Mouse (Mus musculus) gastrocnemius, adult 2 months (tissue): ENCODE results near the gene Clic3. TPM values are rescaled to one million over a fixed set of nuclear protein-coding genes. Genes with fewer than 3 reads are reported as not detected.

ENCODE experiments used
- DNase-seq: peaks from one replicate; pipeline ENCODE4 v3.0.0; 2022
- H3K27ac ChIP-seq: fragments of 200-600 bp; 2 replicates; pipeline ENCODE4 v1.8.1; 2022; ENCODE audit warnings: mild to moderate bottlenecking
- H3K4me3 ChIP-seq: fragments of 200-600 bp; 2 replicates; pipeline ENCODE4 v1.8.1; 2022; ENCODE audit warnings: mild to moderate bottlenecking, moderate library complexity
- CTCF ChIP-seq: fragments of 200-600 bp; IDR thresholded peaks from 2 replicates; pipeline ENCODE4 v1.8.1; 2022; ENCODE audit warnings: antibody characterized with exemption, mild to moderate bottlenecking, moderate library complexity
- intact Hi-C: fragments of 180-260 bp; cut with DNase I; formaldehyde crosslinking; loops from one replicate; pipeline ENCODE4 v1.15.1; 2025
- microRNA-seq: library from miRNA; unstranded; fragments of <30 nt; microRNA quantifications from one replicate; pipeline ENCODE4 v1.2.0, GENCODE M21; 2021
- total RNA-seq, 2 experiments: library from RNA; stranded (reverse); gene quantifications; 2 replicates each; pipeline ENCODE4 v1.2.3; 2021

Clic3 gene
- total RNA-seq, 2 experiments from 2014 or later: 0.31 to 1.1 TPM

DNA sequence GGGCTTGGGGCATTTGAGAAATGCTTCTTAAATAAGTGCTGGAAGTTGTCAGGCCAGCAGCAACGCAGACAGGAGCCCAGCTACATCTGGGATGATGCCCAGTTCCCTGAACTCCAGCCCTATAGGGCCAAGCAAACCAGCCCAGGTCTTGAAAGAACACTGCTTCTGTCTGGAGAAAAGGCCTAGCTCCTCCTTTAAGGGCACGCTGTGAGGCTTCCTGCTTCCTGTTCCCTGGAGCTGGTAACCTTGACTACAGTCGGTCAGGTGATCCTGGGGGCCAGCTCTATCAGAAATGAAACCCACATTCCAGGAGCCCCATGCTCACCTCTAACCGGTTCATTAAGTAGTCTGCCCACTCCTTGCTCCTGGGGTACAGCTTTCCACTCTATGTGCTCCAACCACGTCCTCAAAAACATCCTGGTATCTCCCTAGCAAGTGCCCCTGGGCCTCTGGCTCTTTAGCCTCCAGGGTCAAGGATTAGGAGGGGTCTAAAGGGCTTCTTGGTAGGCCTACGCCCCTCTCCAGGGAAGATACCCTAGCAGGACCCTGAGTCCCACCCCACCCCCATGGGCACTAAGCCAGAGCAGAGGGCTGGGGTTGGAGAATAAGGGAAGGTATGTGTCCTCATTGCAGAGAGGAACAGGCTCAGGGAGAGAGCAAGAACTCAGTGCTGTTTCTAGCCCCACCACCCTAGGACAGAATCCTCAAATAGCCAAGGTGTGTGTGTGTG is 41.4 kb downstream of the Clic3 start:
- Histone ChIP-seq H3K27ac (no peak overlapping the region), H3K4me3 (no peak overlapping the region)
- TF ChIP-seq CTCF: no peak
- intact Hi-C loops: no loop called here
- DNase-seq: no peak

DNA sequence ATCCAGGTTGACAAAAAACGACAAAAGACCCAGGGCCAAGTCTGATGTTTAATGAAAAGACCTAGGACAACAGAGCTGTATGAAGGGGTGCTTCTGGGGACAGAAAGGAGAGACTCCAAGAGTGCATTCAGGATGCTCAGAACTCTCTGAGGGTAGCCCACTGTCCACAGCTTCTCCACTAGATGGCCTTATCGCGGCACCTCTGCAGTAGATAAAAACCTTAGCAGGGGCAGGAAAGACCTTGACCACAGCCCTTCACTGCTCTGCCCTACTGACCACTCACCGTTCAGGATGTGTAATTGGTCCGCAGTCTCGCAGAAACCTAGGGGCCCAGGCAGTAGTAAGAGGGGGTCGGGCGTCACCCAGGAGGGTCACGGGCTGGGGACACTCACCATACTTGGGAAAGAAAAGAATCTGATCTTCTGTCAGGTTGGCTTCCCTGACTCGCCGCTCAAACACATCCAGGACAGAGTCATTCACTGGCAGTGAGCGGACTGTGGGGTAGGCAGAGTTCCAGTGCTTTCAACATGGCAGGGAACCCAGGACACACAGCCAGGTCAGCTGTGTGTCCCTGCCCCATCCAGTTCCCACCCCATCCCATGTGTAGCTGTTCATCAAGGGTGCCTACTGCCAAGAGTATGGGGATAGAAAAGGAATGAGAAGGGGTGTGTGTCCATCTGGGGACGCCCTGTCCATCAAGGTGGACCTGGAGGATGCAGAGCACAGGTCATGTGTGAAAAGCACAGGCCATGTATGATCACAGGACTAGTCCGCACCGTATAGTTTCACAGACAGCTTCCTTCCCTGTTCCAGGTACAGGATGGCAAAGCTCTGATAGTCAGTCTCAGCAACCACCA is 42.2 kb downstream of the Clic3 start:
- no peak for DNase-seq
- intact Hi-C loops: no loop called here
- TF ChIP-seq CTCF: peak; percentile 31
- Histone ChIP-seq H3K4me3 (no peak overlapping the region), H3K27ac (no peak overlapping the region)

DNA sequence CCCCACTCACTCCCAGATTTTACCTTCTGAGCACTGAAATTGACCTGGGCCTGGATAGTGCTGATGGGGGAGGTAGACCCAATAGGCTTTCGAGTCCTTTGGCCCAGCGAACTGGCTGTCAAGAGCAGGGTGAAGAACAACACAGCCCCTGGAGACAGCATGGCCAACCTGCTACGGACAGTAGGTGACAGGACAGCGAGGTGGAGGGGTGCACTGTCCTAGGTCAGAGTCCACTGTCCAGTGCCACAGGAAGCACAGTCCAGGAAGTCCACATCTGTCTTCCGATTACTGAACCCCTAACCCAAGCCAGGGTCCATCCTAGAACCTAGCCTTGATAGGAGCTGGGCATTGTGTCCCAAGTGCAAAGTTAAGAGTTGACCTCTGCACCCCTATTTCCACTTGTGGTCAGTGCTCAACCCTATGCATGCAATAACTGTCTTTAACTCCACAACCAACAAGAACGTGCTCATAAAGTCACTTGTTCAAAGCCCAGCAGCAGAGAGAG is 43.5 kb downstream of the Clic3 start:
- DNase-seq: no peak
- TF ChIP-seq CTCF: no peak
- intact Hi-C loops: no loop called here
- peak overlapping the region; percentile 84 for H3K4me3 ChIP-seq
- H3K27ac ChIP-seq: peak overlapping the region; percentile 97

DNA sequence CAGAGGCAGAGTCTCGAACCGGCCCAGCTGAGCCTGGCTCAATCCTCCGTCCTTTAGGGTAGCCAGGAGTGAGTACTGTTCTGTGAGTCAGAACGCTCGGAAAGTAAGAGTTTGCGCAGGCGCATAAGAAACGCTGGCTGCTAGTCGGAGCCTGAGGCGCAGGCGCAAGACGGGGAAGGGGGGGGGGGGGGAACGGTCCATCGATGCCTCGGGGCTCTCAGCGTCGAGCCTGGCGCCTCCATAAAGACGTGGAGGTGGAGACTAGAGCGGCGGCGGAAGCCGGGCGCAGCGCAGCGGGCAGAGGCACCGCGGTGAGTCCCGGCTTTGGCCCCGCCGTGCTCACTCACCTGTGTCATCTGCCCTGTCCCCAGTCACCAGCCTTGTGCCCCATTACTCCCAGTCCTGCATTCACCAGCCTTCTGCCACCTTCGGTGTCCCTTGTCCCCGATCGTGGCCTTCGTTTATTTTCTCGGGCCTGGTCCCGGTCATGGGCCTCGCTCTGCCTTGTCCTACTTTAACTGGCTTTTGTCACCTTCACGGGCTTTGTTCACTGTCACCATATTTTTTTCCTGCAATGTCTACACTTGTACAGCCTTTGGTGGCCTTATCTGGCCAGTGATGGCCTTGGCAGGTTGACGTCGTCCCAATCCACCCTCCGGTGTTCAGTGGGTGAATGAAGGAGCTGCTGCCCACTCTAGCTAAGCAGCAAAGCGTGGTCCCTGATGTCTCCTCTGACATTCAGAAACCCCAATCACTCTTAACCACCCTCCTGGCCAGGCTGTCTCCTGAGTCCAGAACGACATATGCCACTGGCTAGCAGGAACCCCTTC is 44.2 kb downstream of the Clic3 start, which contains the start of gene Fbxw5:
TSS of gene Fbxw5 (plus strand) at position 175 of the 830 bp plus-strand sequence.
- H3K27ac ChIP-seq: peak within 1 kb of the TSS; percentile 97
- H3K4me3 ChIP-seq: peak within 1 kb of the TSS; percentile 84
- intact Hi-C loops: no loop called here
- TF ChIP-seq CTCF: peak; percentile 1; the same call in 1 of the 2 replicates
- peak; percentile 92 for DNase-seq

DNA sequence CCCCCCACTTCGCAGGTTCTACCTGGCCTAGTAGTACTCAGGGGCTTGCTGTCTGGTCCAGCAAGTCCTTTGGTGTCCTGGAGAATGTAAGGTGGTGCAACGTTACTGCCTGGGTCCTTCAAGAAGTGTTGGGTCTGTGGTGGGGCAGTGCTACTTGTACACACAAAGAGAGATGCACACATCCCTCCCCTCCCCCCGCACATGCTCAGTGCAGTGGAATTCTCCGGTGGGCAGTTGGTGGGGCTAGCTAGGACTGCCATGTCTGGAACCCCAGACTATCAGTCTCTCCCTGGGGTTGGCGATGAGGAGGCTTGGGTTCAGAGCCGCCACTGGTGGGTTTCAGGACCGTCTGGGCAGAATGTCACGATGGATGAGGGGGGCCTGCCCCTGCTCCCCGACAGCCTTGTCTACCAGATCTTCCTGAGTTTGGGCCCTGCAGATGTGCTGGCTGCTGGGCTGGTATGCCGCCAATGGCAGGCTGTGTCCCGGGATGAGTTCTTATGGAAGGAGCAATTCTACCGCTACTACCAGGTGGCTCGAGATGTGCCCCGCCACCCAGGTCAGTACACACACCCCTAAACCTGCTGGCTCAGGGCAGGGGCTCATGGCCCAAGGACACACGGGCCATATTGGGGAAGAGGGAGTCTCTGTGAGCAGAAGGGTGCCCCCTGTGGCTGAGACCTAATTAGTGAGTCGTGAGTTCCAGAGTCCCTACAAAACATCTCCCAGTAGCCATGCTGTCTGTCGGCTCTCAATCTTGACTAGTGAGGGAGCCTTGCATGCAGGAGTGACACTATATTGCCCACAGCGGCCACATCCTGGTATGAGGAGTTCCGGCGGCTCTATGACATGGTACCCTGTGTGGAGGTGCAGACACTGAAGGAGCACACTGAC is 45.2 kb downstream of the Clic3 start, which contains the start of gene C8g:
TSS of gene C8g (minus strand) at position 127 of the 894 bp plus-strand sequence.
- intact Hi-C loops: no loop called here
- DNase-seq: no peak
- peak within 1 kb of the TSS; percentile 84 for H3K4me3 ChIP-seq
- no peak for TF ChIP-seq CTCF
- peak within 1 kb of the TSS; percentile 97 for H3K27ac ChIP-seq

DNA sequence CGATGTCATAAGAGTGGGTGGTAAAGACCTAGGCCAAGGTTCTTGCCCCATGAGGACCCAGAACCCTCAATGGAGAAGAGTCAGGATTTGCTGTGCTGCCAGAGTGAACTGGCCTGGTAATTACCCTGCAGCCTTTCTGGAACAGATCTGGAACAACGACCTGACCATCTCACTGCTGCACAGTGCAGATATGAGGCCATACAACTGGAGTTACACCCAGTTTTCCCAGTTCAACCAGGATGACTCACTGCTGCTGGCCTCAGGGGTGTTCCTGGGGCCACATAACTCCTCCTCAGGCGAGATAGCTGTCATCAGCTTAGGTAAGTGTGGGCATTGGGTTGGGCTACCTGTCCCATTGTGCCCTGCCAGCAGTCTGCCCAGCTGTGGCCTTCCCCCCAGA is 46.1 kb downstream of the Clic3 start:
- Histone ChIP-seq H3K4me3 (no peak overlapping the region), H3K27ac (no peak overlapping the region)
- no peak for DNase-seq
- TF ChIP-seq CTCF: no peak
- intact Hi-C loops: no loop called here

DNA sequence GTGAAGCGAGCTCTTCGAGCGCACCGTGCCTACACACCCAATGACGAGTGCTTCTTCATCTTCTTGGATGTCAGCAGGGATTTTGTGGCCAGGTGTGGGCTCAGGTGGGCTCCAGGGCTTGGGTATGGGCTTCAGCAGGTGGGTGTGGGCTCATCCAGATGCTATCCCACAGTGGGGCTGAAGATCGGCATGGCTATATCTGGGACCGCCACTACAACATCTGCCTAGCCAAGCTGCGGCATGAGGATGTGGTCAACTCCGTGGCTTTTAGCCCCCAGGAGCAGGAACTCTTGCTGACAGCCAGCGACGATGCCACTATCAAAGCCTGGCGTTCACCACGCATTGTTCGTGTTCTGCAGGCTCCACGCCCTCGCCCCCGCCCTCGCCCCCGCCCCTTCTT is 47.9 kb downstream of the Clic3 start:
- Histone ChIP-seq H3K4me3 (no peak overlapping the region), H3K27ac (no peak overlapping the region)
- TF ChIP-seq CTCF: no peak
- no peak for DNase-seq
- intact Hi-C loops: no loop called here

DNA sequence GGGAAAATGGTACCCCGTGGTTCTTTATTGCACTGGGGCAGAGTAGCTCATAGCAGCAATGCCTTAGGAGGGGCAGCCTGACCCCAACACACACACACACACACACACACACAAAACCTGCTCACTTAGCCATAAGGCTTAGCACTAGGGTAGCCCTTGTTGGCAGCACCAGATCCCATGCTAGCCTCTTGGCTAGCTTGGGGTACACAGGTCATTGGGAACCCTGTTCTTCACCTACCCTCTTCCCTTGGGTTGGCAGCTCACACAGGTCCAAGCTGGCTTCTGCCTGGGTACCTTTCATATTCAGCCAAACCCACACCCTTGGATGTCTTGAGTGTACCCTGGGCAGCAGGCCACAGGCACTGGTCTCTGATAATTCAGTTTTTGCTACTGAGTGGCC is 48.4 kb downstream of the Clic3 start:
- Histone ChIP-seq H3K4me3 (no peak overlapping the region), H3K27ac (no peak overlapping the region)
- intact Hi-C loops: no loop called here
- no peak for TF ChIP-seq CTCF
- no peak for DNase-seq

DNA sequence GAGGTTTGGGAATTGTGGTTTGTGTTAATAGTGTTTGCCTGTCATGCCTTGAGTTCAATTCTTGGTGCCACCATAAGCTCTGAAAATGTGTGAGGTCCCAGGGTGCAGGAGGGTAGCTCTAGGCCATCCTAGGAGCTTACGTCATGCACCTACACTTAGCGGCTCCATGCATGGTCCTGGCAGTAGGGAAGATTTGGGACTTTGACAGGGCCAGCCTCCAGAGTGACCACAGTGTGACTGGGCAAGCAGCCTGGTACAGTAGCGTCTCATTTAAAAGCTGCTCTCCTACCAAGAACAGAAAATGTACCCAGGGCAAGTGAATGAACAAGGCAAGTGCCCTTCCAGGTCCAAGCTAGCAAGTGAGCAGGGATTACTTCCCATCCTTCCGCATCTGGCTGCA is 49.2 kb downstream of the Clic3 start:
- no peak for DNase-seq
- intact Hi-C loops: no loop called here
- Histone ChIP-seq H3K27ac (no peak overlapping the region), H3K4me3 (no peak overlapping the region)
- TF ChIP-seq CTCF: no peak

DNA sequence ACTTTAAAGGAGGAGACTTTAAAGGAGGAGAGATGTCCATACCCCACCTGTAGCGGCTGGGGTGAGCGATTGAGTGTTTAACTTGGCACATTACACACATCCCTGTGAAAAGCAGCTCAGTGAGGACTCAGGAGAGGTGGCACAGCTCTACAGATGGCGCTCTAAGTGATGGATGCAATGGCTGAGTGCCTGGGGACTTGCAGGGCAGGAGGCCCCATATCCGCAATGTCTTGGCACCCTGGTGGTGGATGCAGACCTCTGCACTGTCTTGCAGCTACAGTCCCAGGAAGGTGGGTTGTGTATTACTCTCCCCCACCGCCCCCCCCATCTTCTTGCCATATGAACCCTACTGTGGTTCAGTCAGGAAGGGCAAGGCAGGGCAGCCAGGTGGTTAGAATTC is 50.3 kb downstream of the Clic3 start:
- H3K4me3 ChIP-seq: no peak overlapping the region
- intact Hi-C loops: no loop called here
- DNase-seq: no peak
- peak; percentile 6; the same call in 1 of the 2 replicates for TF ChIP-seq CTCF
- H3K27ac ChIP-seq: no peak overlapping the region

Small RNAs within 50 kb of the gene (microRNA-seq; reads per million reads assigned to microRNA genes)
- not detected for gene Mir3087

Other genes starting within 250 kb of the Clic3 start
- 10 to 100 TPM; 22.3 to 23.1 TPM for gene Nelfb, start 245.3 kb upstream of the Clic3 start, total RNA-seq
- gene Stpg3, start 242.2 kb upstream of the Clic3 start, total RNA-seq: not detected
- not detected for gene Fam166a, start 238.1 kb upstream of the Clic3 start, total RNA-seq
- 100 to 1,000 TPM; 185 to 269 TPM for gene Tubb4b, start 232.1 kb upstream of the Clic3 start, total RNA-seq
- gene Slc34a3, start 222.5 kb upstream of the Clic3 start, total RNA-seq: not detected
- not detected for gene Rnf224, start 220.1 kb upstream of the Clic3 start, total RNA-seq
- gene Rnf208, start 214.6 kb upstream of the Clic3 start, total RNA-seq: under 1 TPM; 0.39 to 0.56 TPM
- gene Cysrt1, start 214.4 kb upstream of the Clic3 start, total RNA-seq: not detected
- gene AL732309.1, start 210.0 kb upstream of the Clic3 start, total RNA-seq: 1 to 10 TPM in 1 of 2 experiments, under 1 TPM in 1; 0.86 to 1.2 TPM
- 10 to 100 TPM; 11.4 to 12.6 TPM for gene Tmem203, start 201.4 kb upstream of the Clic3 start, total RNA-seq
- gene Tprn, start 194.2 kb upstream of the Clic3 start, total RNA-seq: 1 to 10 TPM; 3.1 to 3.5 TPM
- gene Ssna1, start 184.4 kb upstream of the Clic3 start, total RNA-seq: 10 to 100 TPM; 28.0 to 35.5 TPM
- gene Anapc2, start 184.4 kb upstream of the Clic3 start, total RNA-seq: 10 to 100 TPM; 29.7 to 32.3 TPM
- gene Tmem210, start 168.7 kb upstream of the Clic3 start, total RNA-seq: not detected
- not detected for gene Lrrc26, start 166.9 kb upstream of the Clic3 start, total RNA-seq
- gene Grin1, start 137.7 kb upstream of the Clic3 start, total RNA-seq: not detected
- 10 to 100 TPM; 12.9 to 16.0 TPM for gene Man1b1, start 124.5 kb upstream of the Clic3 start, total RNA-seq
- gene Dpp7, start 100.5 kb upstream of the Clic3 start, total RNA-seq: 10 to 100 TPM; 14.0 to 16.5 TPM
- gene Uap1l1, start 91.2 kb upstream of the Clic3 start, total RNA-seq: 1 to 10 TPM; 4.3 to 5.4 TPM
- gene Sapcd2, start 84.5 kb upstream of the Clic3 start, total RNA-seq: not detected
- 1 to 10 TPM; 6.5 to 8.8 TPM for gene Entpd2, start 61.0 kb upstream of the Clic3 start, total RNA-seq
- 10 to 100 TPM; 14.9 to 16.9 TPM for gene Npdc1, start 57.5 kb upstream of the Clic3 start, total RNA-seq
- not detected for gene Fut7, start 33.6 kb upstream of the Clic3 start, total RNA-seq
- gene Abca2, start 28.1 kb upstream of the Clic3 start, total RNA-seq: 10 to 100 TPM; 15.1 to 15.3 TPM
- gene Paxx, start 4.3 kb downstream of the Clic3 start, total RNA-seq: 10 to 100 TPM; 13.6 to 14.4 TPM
- not detected for gene Ptgds, start 13.2 kb downstream of the Clic3 start, total RNA-seq
- not detected for gene Lcn12, start 37.1 kb downstream of the Clic3 start, total RNA-seq
- gene Fbxw5, start 43.9 kb downstream of the Clic3 start, total RNA-seq: 10 to 100 TPM; 76.9 to 88.4 TPM
- gene C8g, start 44.9 kb downstream of the Clic3 start, total RNA-seq: 1 to 10 TPM; 1.1 to 1.6 TPM
- gene Traf2, start 90.1 kb downstream of the Clic3 start, total RNA-seq: 10 to 100 TPM; 12.4 to 13.1 TPM
- 100 to 1,000 TPM; 152 to 179 TPM for gene Edf1, start 101.0 kb downstream of the Clic3 start, total RNA-seq
- gene Mamdc4, start 118.0 kb downstream of the Clic3 start, total RNA-seq: 1 to 10 TPM; 1.6 to 4.0 TPM
- gene Phpt1, start 118.4 kb downstream of the Clic3 start, total RNA-seq: 10 to 100 TPM; 52.7 to 64.7 TPM
- gene Ajm1, start 124.9 kb downstream of the Clic3 start, total RNA-seq: not detected
- 10 to 100 TPM; 85.6 to 95.2 TPM for gene Rabl6, start 151.7 kb downstream of the Clic3 start, total RNA-seq
- not detected for gene Ccdc183, start 160.8 kb downstream of the Clic3 start, total RNA-seq
- gene Tmem141, start 165.2 kb downstream of the Clic3 start, total RNA-seq: 10 to 100 TPM; 14.9 to 15.1 TPM
- 1 to 10 TPM; 1.8 to 5.3 TPM for gene Fcna, start 171.2 kb downstream of the Clic3 start, total RNA-seq
- gene Lcn8, start 196.3 kb downstream of the Clic3 start, total RNA-seq: 1 to 10 TPM; 3.3 to 5.1 TPM
- not detected for gene Lcn5, start 201.1 kb downstream of the Clic3 start, total RNA-seq
- not detected for gene Lcn6, start 219.9 kb downstream of the Clic3 start, total RNA-seq
- gene Lcn10, start 225.9 kb downstream of the Clic3 start, total RNA-seq: not detected
- not detected for gene Obp2a, start 243.2 kb downstream of the Clic3 start, total RNA-seq
- gene Bmyc, start 249.9 kb downstream of the Clic3 start, total RNA-seq: 10 to 100 TPM; 11.4 to 13.1 TPM